Mouse (Mus musculus): ENCODE results near the gene Npnt. TPM values are rescaled to one million over a fixed set of nuclear protein-coding genes. Genes with fewer than 3 reads are reported as not detected.

The Npnt gene
- polyA plus RNA-seq, 1 experiment from 2014 or later: 9.0 TPM

- H3K27me3 ChIP-seq (ENCODE audit: low read depth, poor library complexity, severe bottlenecking): no peaks in the 10 kb centered on the region
- 33% methylated on average over 14 of the region's 14 CpGs for WGBS
- H3K36me3 ChIP-seq: no peaks in the 10 kb centered on the region
- H3K9me3 ChIP-seq (replicated peaks): no peaks in the 10 kb centered on the region
- H3K4me1 ChIP-seq: peaks cover 37% of the 10 kb centered on the region
- H3K27ac ChIP-seq (replicated peaks): 0 out of 2 replicates have a peak overlapping the region, but pooled peaks have one; percentile 13
- DNase-seq (ENCODE audit: low spot score): no peak
- H3K4me3 ChIP-seq: no peak overlapping the region
These were observed 73.9 kb downstream of the Npnt start for GRCm38 (mm10) chr3:132876011-132876708.

- Histone ChIP-seq H3K27ac (replicated peaks) (no peak overlapping the region), H3K9me3 (replicated peaks) (no peaks in the 10 kb centered on the region), H3K4me1 (peaks cover 27% of the 10 kb centered on the region), H3K36me3 (no peaks in the 10 kb centered on the region), H3K4me3 (no peak overlapping the region), H3K27me3 (ENCODE audit: low read depth, poor library complexity, severe bottlenecking) (no peaks in the 10 kb centered on the region)
- 51% methylated on average over 6 of the region's 6 CpGs for WGBS
- DNase-seq (ENCODE audit: low spot score): no peak
These were observed 76.8 kb downstream of the Npnt start for GRCm38 (mm10) chr3:132873251-132873650.

GRCm38 (mm10) chr3:132871318-132871904, 78.7 kb downstream of the Npnt start:
- DNase-seq (ENCODE audit: low spot score): no peak
- Histone ChIP-seq H3K27ac (replicated peaks) (no peak overlapping the region), H3K27me3 (ENCODE audit: low read depth, poor library complexity, severe bottlenecking) (no peaks in the 10 kb centered on the region), H3K36me3 (no peaks in the 10 kb centered on the region), H3K9me3 (replicated peaks) (no peaks in the 10 kb centered on the region), H3K4me3 (no peak overlapping the region), H3K4me1 (peaks cover 14% of the 10 kb centered on the region)
- 87% methylated on average over 9 of the region's 9 CpGs for WGBS

- DNase-seq (ENCODE audit: low spot score): no peak
- H3K27me3 ChIP-seq (ENCODE audit: low read depth, poor library complexity, severe bottlenecking): no peaks in the 10 kb centered on the region
- no peaks in the 10 kb centered on the region for H3K36me3 ChIP-seq
- H3K4me1 ChIP-seq: peaks cover 7% of the 10 kb centered on the region
- no peaks in the 10 kb centered on the region for H3K9me3 ChIP-seq (replicated peaks)
- no peak overlapping the region for H3K4me3 ChIP-seq
- 69% methylated on average over 6 of the region's 6 CpGs for WGBS
- no peak overlapping the region for H3K27ac ChIP-seq (replicated peaks)
These were observed 80.0 kb downstream of the Npnt start for GRCm38 (mm10) chr3:132870079-132870478.

- Histone ChIP-seq H3K36me3 (no peaks in the 10 kb centered on the region), H3K4me1 (peaks cover 7% of the 10 kb centered on the region), H3K27me3 (ENCODE audit: low read depth, poor library complexity, severe bottlenecking) (no peaks in the 10 kb centered on the region), H3K9me3 (replicated peaks) (no peaks in the 10 kb centered on the region), H3K4me3 (no peak overlapping the region), H3K27ac (replicated peaks) (no peak overlapping the region)
- DNase-seq (ENCODE audit: low spot score): no peak
- WGBS: 91% methylated on average over 2 of the region's 2 CpGs
These were observed 81.3 kb downstream of the Npnt start for GRCm38 (mm10) chr3:132868838-132869237.

- WGBS: 83% methylated on average over 3 of the region's 3 CpGs
- Histone ChIP-seq H3K27me3 (ENCODE audit: low read depth, poor library complexity, severe bottlenecking) (no peaks in the 10 kb centered on the region), H3K27ac (replicated peaks) (no peak overlapping the region), H3K4me1 (no peaks in the 10 kb centered on the region), H3K4me3 (no peak overlapping the region), H3K9me3 (replicated peaks) (no peaks in the 10 kb centered on the region), H3K36me3 (no peaks in the 10 kb centered on the region)
- no peak for DNase-seq (ENCODE audit: low spot score)
These were observed 83.1 kb downstream of the Npnt start for GRCm38 (mm10) chr3:132866984-132867383.

GRCm38 (mm10) chr3:132865596-132865995, 84.5 kb downstream of the Npnt start:
- H3K36me3 ChIP-seq: no peaks in the 10 kb centered on the region
- no peaks in the 10 kb centered on the region for H3K4me1 ChIP-seq
- H3K9me3 ChIP-seq (replicated peaks): no peaks in the 10 kb centered on the region
- DNase-seq (ENCODE audit: low spot score): no peak
- 92% methylated on average over 4 of the region's 4 CpGs for WGBS
- no peak overlapping the region for H3K4me3 ChIP-seq
- H3K27ac ChIP-seq (replicated peaks): no peak overlapping the region
- no peaks in the 10 kb centered on the region for H3K27me3 ChIP-seq (ENCODE audit: low read depth, poor library complexity, severe bottlenecking)

GRCm38 (mm10) chr3:132864986-132865385, 85.1 kb downstream of the Npnt start:
- H3K27me3 ChIP-seq (ENCODE audit: low read depth, poor library complexity, severe bottlenecking): no peaks in the 10 kb centered on the region
- no peak for DNase-seq (ENCODE audit: low spot score)
- no peak overlapping the region for H3K27ac ChIP-seq (replicated peaks)
- H3K4me1 ChIP-seq: no peaks in the 10 kb centered on the region
- H3K4me3 ChIP-seq: no peak overlapping the region
- H3K9me3 ChIP-seq (replicated peaks): no peaks in the 10 kb centered on the region
- H3K36me3 ChIP-seq: no peaks in the 10 kb centered on the region
- 91% methylated on average over 8 of the region's 8 CpGs for WGBS

GRCm38 (mm10) chr3:132864329-132864919, 85.7 kb downstream of the Npnt start:
- Histone ChIP-seq H3K4me1 (no peaks in the 10 kb centered on the region), H3K36me3 (no peaks in the 10 kb centered on the region), H3K4me3 (no peak overlapping the region), H3K9me3 (replicated peaks) (no peaks in the 10 kb centered on the region), H3K27ac (replicated peaks) (no peak overlapping the region), H3K27me3 (ENCODE audit: low read depth, poor library complexity, severe bottlenecking) (no peaks in the 10 kb centered on the region)
- DNase-seq (ENCODE audit: low spot score): no peak
- 84% methylated on average over 14 of the region's 14 CpGs for WGBS

GRCm38 (mm10) chr3:132863843-132864242, 86.2 kb downstream of the Npnt start:
- Histone ChIP-seq H3K4me3 (no peak overlapping the region), H3K36me3 (no peaks in the 10 kb centered on the region), H3K27ac (replicated peaks) (no peak overlapping the region; the same call in 1 of the 2 replicates), H3K4me1 (peaks cover 4% of the 10 kb centered on the region; the same call in 1 of the 2 replicates), H3K9me3 (replicated peaks) (no peaks in the 10 kb centered on the region), H3K27me3 (ENCODE audit: low read depth, poor library complexity, severe bottlenecking) (no peaks in the 10 kb centered on the region)
- WGBS: 88% methylated on average over 13 of the region's 13 CpGs
- no peak for DNase-seq (ENCODE audit: low spot score)

GRCm38 (mm10) chr3:132860796-132861195, 89.3 kb downstream of the Npnt start:
- H3K9me3 ChIP-seq (replicated peaks): no peaks in the 10 kb centered on the region
- no peak for DNase-seq (ENCODE audit: low spot score)
- H3K4me1 ChIP-seq: peaks cover 9% of the 10 kb centered on the region; the same call in 1 of the 2 replicates
- H3K36me3 ChIP-seq: no peaks in the 10 kb centered on the region
- no peaks in the 10 kb centered on the region for H3K27me3 ChIP-seq (ENCODE audit: low read depth, poor library complexity, severe bottlenecking)
- no peak overlapping the region for H3K4me3 ChIP-seq
- no peak overlapping the region for H3K27ac ChIP-seq (replicated peaks)
- WGBS: 82% methylated on average over 8 of the region's 8 CpGs

- DNase-seq (ENCODE audit: low spot score): no peak
- H3K27ac ChIP-seq (replicated peaks): 0 out of 2 replicates have a peak overlapping the region, but pooled peaks have one; percentile 13
- H3K4me3 ChIP-seq: no peak overlapping the region
- WGBS: 93% methylated on average over 7 of the region's 7 CpGs
- H3K4me1 ChIP-seq: peaks cover 13% of the 10 kb centered on the region; the same call in 1 of the 2 replicates
- no peaks in the 10 kb centered on the region for H3K36me3 ChIP-seq
- H3K9me3 ChIP-seq (replicated peaks): no peaks in the 10 kb centered on the region
- no peaks in the 10 kb centered on the region for H3K27me3 ChIP-seq (ENCODE audit: low read depth, poor library complexity, severe bottlenecking)
These were observed 90.5 kb downstream of the Npnt start for GRCm38 (mm10) chr3:132859573-132859972.

- no peak for DNase-seq (ENCODE audit: low spot score)
- no peak overlapping the region for H3K27ac ChIP-seq (replicated peaks)
- WGBS: 77% methylated on average over 11 of the region's 11 CpGs
- no peaks in the 10 kb centered on the region for H3K27me3 ChIP-seq (ENCODE audit: low read depth, poor library complexity, severe bottlenecking)
- H3K4me1 ChIP-seq: peaks cover 13% of the 10 kb centered on the region; the same call in 1 of the 2 replicates
- no peaks in the 10 kb centered on the region for H3K9me3 ChIP-seq (replicated peaks)
- H3K36me3 ChIP-seq: no peaks in the 10 kb centered on the region
- H3K4me3 ChIP-seq: no peak overlapping the region
These were observed 91.2 kb downstream of the Npnt start for GRCm38 (mm10) chr3:132858849-132859248.
